Mouse (Mus musculus): ENCODE data around the gene Spz1. TPM values are rescaled to one million over a fixed set of nuclear protein-coding genes. Genes with fewer than 3 reads are reported as not detected.
A peak's percentile ranks its signal among the peaks of the same experiment; 100 is the strongest.

Gene Spz1
- polyA plus RNA-seq, 1 experiment, result not detected

- H3K27ac ChIP-seq (ENCODE audit: insufficient read depth, low read depth, low read length), result no peak overlapping the region
- TF ChIP-seq CTCF (IDR thresholded peaks at IDR 0.05; ENCODE audit: insufficient read depth, low read depth, low read length), result no peak
- TF ChIP-seq POLR2A (IDR thresholded peaks at IDR 0.05; ENCODE audit: insufficient read depth, low read depth, low read length), result no peak
- no peak overlapping the region for H3K4me3 ChIP-seq (ENCODE audit: insufficient read depth, low read depth, low read length)
- H3K4me1 ChIP-seq (ENCODE audit: control insufficient read depth, insufficient read depth, low read length), result no peaks in the 10 kb centered on the region
- WGBS, result 65% methylated on average over 4 of the region's 4 CpGs
These were observed 36.8 kb downstream of the Spz1 start for GRCm38 (mm10) chr13:92539126-92539525.

GRCm38 (mm10) chr13:92533801-92534200 is 42.2 kb downstream of the Spz1 start:
- WGBS, result 55% methylated on average over 2 of the region's 2 CpGs
- no peak overlapping the region for H3K27ac ChIP-seq (ENCODE audit: insufficient read depth, low read depth, low read length)

GRCm38 (mm10) chr13:92532216-92532615 is 43.8 kb downstream of the Spz1 start:
- WGBS, result 71% methylated on average over 2 of the region's 2 CpGs
- Histone ChIP-seq H3K4me1 (ENCODE audit: control insufficient read depth, insufficient read depth, low read length) (no peaks in the 10 kb centered on the region), H3K4me3 (ENCODE audit: insufficient read depth, low read depth, low read length) (no peak overlapping the region), H3K27ac (ENCODE audit: insufficient read depth, low read depth, low read length) (no peak overlapping the region)
- TF ChIP-seq CTCF (IDR thresholded peaks at IDR 0.05; ENCODE audit: insufficient read depth, low read depth, low read length), result no peak
- TF ChIP-seq POLR2A (IDR thresholded peaks at IDR 0.05; ENCODE audit: insufficient read depth, low read depth, low read length), result no peak

More at GRCm38 (mm10) chr13:92533801-92534200, 42.2 kb downstream of the Spz1 start:
- Histone ChIP-seq H3K4me3 (ENCODE audit: insufficient read depth, low read depth, low read length) (no peak overlapping the region), H3K4me1 (ENCODE audit: control insufficient read depth, insufficient read depth, low read length) (no peaks in the 10 kb centered on the region)
- TF ChIP-seq POLR2A (IDR thresholded peaks at IDR 0.05; ENCODE audit: insufficient read depth, low read depth, low read length) (no peak), CTCF (IDR thresholded peaks at IDR 0.05; ENCODE audit: insufficient read depth, low read depth, low read length) (no peak)

GRCm38 (mm10) chr13:92531237-92531636 is 44.7 kb downstream of the Spz1 start:
- 3% methylated on average over 15 of the region's 15 CpGs for WGBS
- no peak for TF ChIP-seq POLR2A (IDR thresholded peaks at IDR 0.05; ENCODE audit: insufficient read depth, low read depth, low read length)
- no peak for TF ChIP-seq CTCF (IDR thresholded peaks at IDR 0.05; ENCODE audit: insufficient read depth, low read depth, low read length)
- peak overlapping the region; percentile 71 for H3K4me3 ChIP-seq (ENCODE audit: insufficient read depth, low read depth, low read length)
- H3K4me1 ChIP-seq (ENCODE audit: control insufficient read depth, insufficient read depth, low read length), result no peaks in the 10 kb centered on the region
- peak overlapping the region; percentile 55 for H3K27ac ChIP-seq (ENCODE audit: insufficient read depth, low read depth, low read length)

- Histone ChIP-seq H3K27ac (ENCODE audit: insufficient read depth, low read depth, low read length) (peak within 1 kb of the TSS; percentile 84), H3K4me3 (ENCODE audit: insufficient read depth, low read depth, low read length) (peak within 1 kb of the TSS; percentile 71), H3K4me1 (ENCODE audit: control insufficient read depth, insufficient read depth, low read length) (no peaks in the 10 kb centered on the region)
- no peak for TF ChIP-seq CTCF (IDR thresholded peaks at IDR 0.05; ENCODE audit: insufficient read depth, low read depth, low read length)
- peak; percentile 84 for TF ChIP-seq POLR2A (IDR thresholded peaks at IDR 0.05; ENCODE audit: insufficient read depth, low read depth, low read length)
- WGBS, result under 1% methylated on average over 46 of the region's 46 CpGs
These were observed 45.2 kb downstream of the Spz1 start, which contains the start of gene Zfyve16 for GRCm38 (mm10) chr13:92530721-92531211. TSS of gene Zfyve16 (minus strand) at chr13:92530868.

GRCm38 (mm10) chr13:92529828-92530720 is 45.9 kb downstream of the Spz1 start:
- TF ChIP-seq CTCF (IDR thresholded peaks at IDR 0.05; ENCODE audit: insufficient read depth, low read depth, low read length) (no peak), POLR2A (IDR thresholded peaks at IDR 0.05; ENCODE audit: insufficient read depth, low read depth, low read length) (no peak)
- 2% methylated on average over 47 of the region's 47 CpGs for WGBS
- Histone ChIP-seq H3K27ac (ENCODE audit: insufficient read depth, low read depth, low read length) (peak overlapping the region; percentile 84), H3K4me1 (ENCODE audit: control insufficient read depth, insufficient read depth, low read length) (no peaks in the 10 kb centered on the region), H3K4me3 (ENCODE audit: insufficient read depth, low read depth, low read length) (peak overlapping the region; percentile 71)

Other genes starting within 250 kb of the Spz1 start
- not detected in 2 replicates for gene Dhfr, start 221.4 kb downstream of the Spz1 start, polyA plus RNA-seq (2012; ENCODE audit: insufficient read depth, insufficient read length, low replicate concordance, missing spikeins)
- gene Msh3, start 221.2 kb downstream of the Spz1 start, polyA plus RNA-seq (2012; ENCODE audit: insufficient read depth, insufficient read length, low replicate concordance, missing spikeins), result not detected in 2 replicates
- not detected in 2 replicates for gene Ankrd34b, start 150.3 kb downstream of the Spz1 start, polyA plus RNA-seq (2012; ENCODE audit: insufficient read depth, insufficient read length, low replicate concordance, missing spikeins)
- gene Fam151b, start 92.2 kb downstream of the Spz1 start, polyA plus RNA-seq (2012; ENCODE audit: insufficient read depth, insufficient read length, low replicate concordance, missing spikeins), result not detected in 2 replicates
- not detected in 2 replicates for gene Zfyve16, start 45.3 kb downstream of the Spz1 start, polyA plus RNA-seq (2012; ENCODE audit: insufficient read depth, insufficient read length, low replicate concordance, missing spikeins)
- gene Serinc5, start 34.9 kb upstream of the Spz1 start, polyA plus RNA-seq (2012; ENCODE audit: insufficient read depth, insufficient read length, low replicate concordance, missing spikeins), result 157 TPM in 1 of 2 replicates, not detected in the other
- gene Thbs4, start 218.6 kb upstream of the Spz1 start, polyA plus RNA-seq (2012; ENCODE audit: insufficient read depth, insufficient read length, low replicate concordance, missing spikeins), result not detected in 2 replicates

All from olfactory bulb, adult 2 months (tissue).